Mouse (Mus musculus) forebrain, embryonic 16.5 days (tissue): ENCODE data around the gene Foxp1. TPM values are rescaled to one million over a fixed set of nuclear protein-coding genes. Genes with fewer than 3 reads are reported as not detected.

Experiments
- ATAC-seq: fragments of 200-750 bp; cut with Nextera tagmentation; 2 replicates; pipeline ENCODE4 v1.8.0; 2017; ENCODE audit warnings: mild to moderate bottlenecking, moderate library complexity
- H3K27ac ChIP-seq: fragments of 300-500 bp; sonication (generic); 2 replicates; pipeline ENCODE4 v1.5.1; 2014; ENCODE audit warnings: low read length, control low read depth
- H3K27me3 ChIP-seq: fragments of 300-500 bp; sonication (generic); replicated peaks from 2 replicates; pipeline ENCODE4 v1.6.1; 2014; ENCODE audit warnings: low read length; ENCODE audit not compliant: control insufficient read depth, insufficient read depth
- H3K36me3 ChIP-seq: fragments of 300-500 bp; sonication (generic); 2 replicates; pipeline ENCODE4 v1.6.1; 2014; ENCODE audit not compliant: control insufficient read depth, insufficient read depth
- H3K4me1 ChIP-seq: fragments of 300-500 bp; sonication (generic); replicated peaks from 2 replicates; pipeline ENCODE4 v1.6.1; 2014; ENCODE audit warnings: low read length; ENCODE audit not compliant: control insufficient read depth, insufficient read depth
- H3K4me2 ChIP-seq: fragments of 300-500 bp; sonication (generic); 2 replicates; pipeline ENCODE4 v1.6.1; 2014; ENCODE audit warnings: mild to moderate bottlenecking, low read length, control low read depth
- H3K4me3 ChIP-seq: fragments of 300-500 bp; sonication (generic); replicated peaks from 2 replicates; pipeline ENCODE4 v1.5.1; 2014; ENCODE audit warnings: mild to moderate bottlenecking, low read length, control low read depth
- H3K9ac ChIP-seq: fragments of 300-500 bp; sonication (generic); replicated peaks from 2 replicates; pipeline ENCODE4 v1.6.1; 2014; ENCODE audit warnings: low read depth, low read length, control low read depth
- H3K9me3 ChIP-seq: fragments of 300-500 bp; sonication (generic); 2 replicates; pipeline ENCODE4 v1.6.1; 2016; ENCODE audit warnings: low read length; ENCODE audit not compliant: control insufficient read depth
- WGBS: fragments of 180-500 bp; shearing (Covaris S2); extraction: QIAGEN DNeasy Blood & Tissue Kit; methylation state at CpG from one replicate; pipeline ENCODE4 v1.1.7; 2014; 5-methylcytosine and 5-hydroxymethylcytosine counted together
- polyA plus RNA-seq: library from polyadenylated mRNA; unstranded; fragments of >200 nt; fragmentation: Nextera tagmentation; extraction: Ambion mirVana; gene quantifications from 2 replicates; pipeline ENCODE4 v1.2.1, GENCODE M21; 2015

Foxp1 gene
- polyA plus RNA-seq, 1 experiment from 2014 or later: 123 TPM

- H3K4me2 ChIP-seq: no peak overlapping the region
- H3K27me3 ChIP-seq: 0 out of 2 replicates have a peak, but pooled peaks cover 3% of the 10 kb centered on the region
- H3K9ac ChIP-seq: no peak overlapping the region
- no peak for ATAC-seq
- no peak overlapping the region for H3K4me3 ChIP-seq
- 94% methylated on average over 9 of the region's 9 CpGs for WGBS
- H3K9me3 ChIP-seq: no peaks in the 10 kb centered on the region
- H3K36me3 ChIP-seq: no peaks in the 10 kb centered on the region; the same call in 1 of the 2 replicates
- peaks cover 29% of the 10 kb centered on the region for H3K4me1 ChIP-seq
- no peak overlapping the region for H3K27ac ChIP-seq
Measured at GRCm38 (mm10) chr6:99001637-99002036, 520.9 kb downstream of the Foxp1 start.

DNA sequence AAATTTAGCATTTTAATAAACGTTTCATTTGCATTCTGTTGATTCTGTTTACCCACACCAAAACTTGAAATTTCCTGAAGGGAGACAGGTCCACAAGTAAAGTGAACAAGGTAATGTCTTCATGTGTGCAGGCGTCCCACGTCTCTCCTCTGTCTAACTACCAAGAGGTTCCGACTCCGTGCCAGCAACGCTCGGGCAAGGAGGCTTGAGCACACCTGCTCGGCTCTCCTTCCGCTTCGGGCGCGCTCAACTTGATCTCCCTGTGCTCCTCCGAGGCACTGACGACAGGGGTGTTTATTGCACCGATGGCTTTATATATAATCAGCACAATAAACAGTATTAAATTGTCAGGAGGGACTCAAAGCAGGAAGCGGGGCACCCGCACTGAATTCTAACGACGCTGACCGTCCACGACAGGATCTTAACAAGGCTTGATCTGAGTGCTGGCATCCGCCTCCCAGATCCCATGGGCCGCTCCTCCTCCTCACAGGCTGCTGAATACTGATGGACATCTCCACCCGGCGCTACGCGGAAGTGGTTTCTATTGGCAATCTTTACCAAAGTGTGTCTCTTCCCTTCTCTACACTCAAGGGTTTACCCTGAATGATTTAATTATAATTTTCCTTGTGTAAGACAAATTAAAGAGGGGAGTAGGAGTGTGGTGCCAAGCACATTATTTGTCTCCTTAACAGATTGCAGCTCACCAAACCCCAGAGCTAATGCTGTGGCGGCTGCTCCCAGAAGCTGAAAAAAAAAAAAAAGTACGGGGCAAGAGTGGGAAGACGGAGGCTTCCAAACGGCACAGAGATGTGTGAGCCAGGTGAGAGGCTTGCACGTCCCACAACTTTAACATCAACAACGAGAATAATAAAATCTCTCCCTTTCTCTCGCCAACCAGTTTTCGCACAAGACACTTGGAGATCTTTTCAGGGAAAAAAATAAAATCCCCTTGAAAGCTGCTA is 523.3 kb downstream of the Foxp1 start:
- ATAC-seq: peak; percentile 51
- Histone ChIP-seq H3K4me3 (peak overlapping the region; percentile 12), H3K4me1 (peaks cover 27% of the 10 kb centered on the region), H3K9ac (peak overlapping the region; percentile 20), H3K27me3 (0 out of 2 replicates have a peak, but pooled peaks cover 3% of the 10 kb centered on the region), H3K4me2 (peak overlapping the region; percentile 39), H3K36me3 (no peaks in the 10 kb centered on the region; the same call in 1 of the 2 replicates), H3K9me3 (no peaks in the 10 kb centered on the region), H3K27ac (0 out of 2 replicates have a peak overlapping the region, but pooled peaks have one; percentile 8)
- WGBS: 39% methylated on average over 35 of the region's 35 CpGs

- 92% methylated on average over 9 of the region's 9 CpGs for WGBS
- Histone ChIP-seq H3K9me3 (no peaks in the 10 kb centered on the region), H3K27ac (no peak overlapping the region), H3K27me3 (0 out of 2 replicates have a peak, but pooled peaks cover 3% of the 10 kb centered on the region), H3K36me3 (no peaks in the 10 kb centered on the region; the same call in 1 of the 2 replicates), H3K4me2 (no peak overlapping the region), H3K4me3 (no peak overlapping the region), H3K4me1 (peaks cover 30% of the 10 kb centered on the region), H3K9ac (no peak overlapping the region)
- ATAC-seq: no peak
Measured at GRCm38 (mm10) chr6:98997742-98998141, 524.8 kb downstream of the Foxp1 start.

DNA sequence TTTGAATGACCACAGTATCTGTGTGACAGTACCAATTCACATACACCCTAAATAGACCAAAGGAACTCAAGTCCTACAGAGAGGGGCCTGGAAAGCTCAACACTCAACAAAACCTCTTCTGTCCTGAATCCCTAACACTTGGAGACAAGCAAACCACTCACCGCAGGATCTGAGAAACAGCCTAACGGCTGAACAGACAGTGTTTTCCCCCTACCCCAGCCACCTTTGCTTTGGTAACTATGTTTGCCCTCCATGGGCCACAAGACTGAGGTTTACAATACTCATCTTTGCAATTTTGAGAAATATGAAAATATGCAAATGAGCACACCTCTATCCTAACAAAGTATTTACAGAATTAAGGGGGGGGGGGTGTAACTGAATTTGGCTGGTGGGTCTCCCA is 525.7 kb downstream of the Foxp1 start:
- H3K27ac ChIP-seq: no peak overlapping the region
- WGBS: 87% methylated on average over 2 of the region's 2 CpGs
- 0 out of 2 replicates have a peak, but pooled peaks cover 3% of the 10 kb centered on the region for H3K27me3 ChIP-seq
- no peaks in the 10 kb centered on the region for H3K9me3 ChIP-seq
- peaks cover 30% of the 10 kb centered on the region for H3K4me1 ChIP-seq
- no peak overlapping the region for H3K4me3 ChIP-seq
- ATAC-seq: no peak
- H3K36me3 ChIP-seq: no peaks in the 10 kb centered on the region; the same call in 1 of the 2 replicates
- H3K4me2 ChIP-seq: no peak overlapping the region
- no peak overlapping the region for H3K9ac ChIP-seq

GRCm38 (mm10) chr6:98996346-98996745 is 526.2 kb downstream of the Foxp1 start:
- Histone ChIP-seq H3K27ac (no peak overlapping the region), H3K27me3 (0 out of 2 replicates have a peak, but pooled peaks cover under 1% of the 10 kb centered on the region), H3K9ac (no peak overlapping the region), H3K4me2 (no peak overlapping the region), H3K9me3 (no peaks in the 10 kb centered on the region), H3K4me1 (peaks cover 30% of the 10 kb centered on the region), H3K4me3 (no peak overlapping the region), H3K36me3 (no peaks in the 10 kb centered on the region)
- ATAC-seq: no peak
- WGBS: 94% methylated on average over 1 of the region's 1 CpGs

DNA sequence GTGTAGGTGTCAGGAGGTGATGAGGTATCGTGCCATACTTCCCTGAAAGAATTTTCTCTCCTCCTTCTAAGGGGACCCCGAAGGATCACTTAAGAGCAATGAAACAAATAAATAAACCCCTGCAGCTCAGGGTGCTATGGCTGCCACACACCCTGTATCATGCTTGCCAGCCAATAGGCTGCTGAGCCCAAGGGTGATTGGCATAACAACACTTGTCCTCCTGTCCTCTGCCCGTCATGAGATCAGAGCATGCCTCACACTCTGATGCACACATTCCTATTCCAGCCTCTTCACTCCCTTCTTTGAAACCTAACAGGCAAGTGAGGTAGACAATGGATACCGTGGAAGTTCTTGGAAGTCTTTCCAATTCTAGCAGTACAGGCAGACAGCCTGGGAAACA is 526.8 kb downstream of the Foxp1 start:
- no peaks in the 10 kb centered on the region for H3K36me3 ChIP-seq
- WGBS: 73% methylated on average over 4 of the region's 4 CpGs
- no peak overlapping the region for H3K4me3 ChIP-seq
- no peaks in the 10 kb centered on the region for H3K9me3 ChIP-seq
- no peaks in the 10 kb centered on the region for H3K27me3 ChIP-seq
- H3K9ac ChIP-seq: no peak overlapping the region
- ATAC-seq: no peak
- H3K4me2 ChIP-seq: no peak overlapping the region
- H3K27ac ChIP-seq: no peak overlapping the region
- H3K4me1 ChIP-seq: peaks cover 26% of the 10 kb centered on the region

DNA sequence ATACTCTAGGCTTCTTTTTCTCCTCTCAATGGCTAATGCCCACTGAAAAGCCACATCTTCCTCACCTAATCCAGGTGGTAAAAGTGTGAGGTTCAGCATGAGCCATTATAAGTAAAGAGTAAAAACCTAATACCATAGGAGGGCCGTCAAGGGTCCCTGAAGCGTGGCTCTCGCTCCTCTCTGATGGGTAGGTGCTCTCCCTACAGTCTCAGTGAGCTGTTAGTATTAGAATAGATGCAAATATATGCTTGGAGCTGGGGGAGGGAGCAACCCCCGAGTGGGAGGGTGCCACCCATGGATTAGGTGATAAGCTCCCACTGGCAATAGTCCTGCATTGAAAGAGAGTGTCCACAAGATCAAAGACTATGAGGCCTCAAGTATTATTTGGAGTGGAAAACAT is 527.6 kb downstream of the Foxp1 start:
- H3K9me3 ChIP-seq: no peaks in the 10 kb centered on the region
- H3K27me3 ChIP-seq: no peaks in the 10 kb centered on the region
- no peaks in the 10 kb centered on the region for H3K36me3 ChIP-seq
- H3K4me1 ChIP-seq: peaks cover 26% of the 10 kb centered on the region
- H3K4me2 ChIP-seq: no peak overlapping the region; the same call in 1 of the 2 replicates
- ATAC-seq: no peak
- H3K27ac ChIP-seq: peak overlapping the region; percentile 31; the same call in 1 of the 2 replicates
- WGBS: 76% methylated on average over 4 of the region's 4 CpGs
- H3K4me3 ChIP-seq: no peak overlapping the region
- no peak overlapping the region for H3K9ac ChIP-seq

DNA sequence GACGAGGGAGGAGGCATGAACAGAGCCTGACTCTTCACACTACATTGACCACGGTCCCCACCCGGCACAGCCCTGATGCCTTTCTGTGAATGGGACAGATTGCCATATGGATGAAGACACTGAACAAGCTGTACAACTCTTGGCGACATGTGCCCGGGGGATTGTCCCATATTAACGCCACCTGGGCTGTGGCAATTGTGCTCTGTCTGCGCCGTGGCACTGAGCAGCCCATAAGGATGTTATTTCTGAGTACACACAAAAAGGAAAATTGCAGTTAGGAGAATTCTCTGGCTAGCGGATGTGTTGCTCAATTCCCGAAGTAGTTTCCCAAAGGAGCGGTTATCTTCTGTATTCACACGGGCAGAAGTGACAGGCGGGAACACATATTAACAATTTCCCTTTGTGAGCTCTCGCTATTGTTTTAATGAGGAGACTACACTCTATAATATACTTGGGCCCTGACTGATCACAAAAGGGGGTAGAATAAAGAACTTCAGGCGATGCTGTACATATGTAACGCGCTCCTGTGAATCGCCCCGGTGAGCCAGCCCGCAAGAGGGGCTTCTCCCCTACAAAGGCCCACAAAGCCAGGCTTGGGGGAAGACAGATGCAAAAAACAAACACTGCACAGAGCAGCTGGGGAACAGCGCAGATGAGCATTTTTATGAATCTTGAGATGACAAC is 528.3 kb downstream of the Foxp1 start:
- Histone ChIP-seq H3K27ac (peak overlapping the region; percentile 31; the same call in 1 of the 2 replicates), H3K9me3 (no peaks in the 10 kb centered on the region), H3K9ac (no peak overlapping the region; the same call in 1 of the 2 replicates), H3K4me3 (no peak overlapping the region), H3K27me3 (no peaks in the 10 kb centered on the region), H3K36me3 (no peaks in the 10 kb centered on the region), H3K4me1 (peaks cover 19% of the 10 kb centered on the region), H3K4me2 (peak overlapping the region; percentile 12)
- 20% methylated on average over 21 of the region's 21 CpGs for WGBS
- peak; percentile 39 for ATAC-seq

DNA sequence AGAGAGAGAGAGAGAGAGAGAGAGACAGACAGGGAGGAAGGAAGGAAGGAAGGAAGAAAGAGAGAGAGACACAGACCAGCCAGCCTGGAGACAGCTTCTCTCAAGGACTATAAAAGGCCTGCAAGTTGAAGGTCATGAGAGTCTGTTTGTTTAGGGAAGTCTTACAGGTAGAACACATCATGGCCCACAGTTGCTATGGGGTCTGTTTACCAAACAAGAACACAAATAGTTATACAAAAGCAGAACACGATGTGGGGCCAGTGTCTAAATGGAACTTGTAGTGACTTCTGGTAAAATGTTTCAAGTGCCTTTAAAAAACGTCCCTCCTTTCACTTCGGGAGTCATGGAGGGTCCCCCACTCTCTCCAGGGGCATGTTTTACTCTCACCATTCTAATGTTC is 529.3 kb downstream of the Foxp1 start:
- 67% methylated on average over 3 of the region's 3 CpGs for WGBS
- Histone ChIP-seq H3K27me3 (no peaks in the 10 kb centered on the region), H3K36me3 (no peaks in the 10 kb centered on the region), H3K4me2 (no peak overlapping the region), H3K4me1 (peaks cover 12% of the 10 kb centered on the region), H3K27ac (no peak overlapping the region), H3K4me3 (no peak overlapping the region), H3K9me3 (no peaks in the 10 kb centered on the region), H3K9ac (no peak overlapping the region)
- no peak for ATAC-seq
